Mouse (Mus musculus): Measurements from ENCODE around the gene Adcy10. TPM values are rescaled to one million over a fixed set of nuclear protein-coding genes. Genes with fewer than 3 reads are reported as not detected.

Gene Adcy10
- polyA plus RNA-seq, 1 experiment = not detected

- TF ChIP-seq GATA1 (IDR thresholded peaks at IDR 0.05; ENCODE audit: borderline replicate concordance, low read length) (no peak), FLI1 (IDR thresholded peaks at IDR 0.05; ENCODE audit: low read length) (no peak)
- Histone ChIP-seq H3K36me3 (replicated peaks; ENCODE audit: low read length) (no peaks in the 10 kb centered on the region), H3K27me3 (replicated peaks) (peaks cover 23% of the 10 kb centered on the region), H3K9me3 (peaks cover 5% of the 10 kb centered on the region; the same call in 1 of the 2 replicates), H3K4me3 (replicated peaks) (no peak overlapping the region), H3K4me1 (peaks cover 14% of the 10 kb centered on the region)
These were observed 91.6 kb downstream of the Adcy10 start for GRCm38 (mm10) chr1:165576459-165577112.

- Histone ChIP-seq H3K36me3 (replicated peaks; ENCODE audit: low read length) (no peaks in the 10 kb centered on the region), H3K27me3 (replicated peaks) (peaks cover 24% of the 10 kb centered on the region), H3K4me3 (replicated peaks) (no peak overlapping the region), H3K9me3 (peaks cover 5% of the 10 kb centered on the region; the same call in 1 of the 2 replicates), H3K4me1 (peaks cover 18% of the 10 kb centered on the region)
- TF ChIP-seq GATA1 (IDR thresholded peaks at IDR 0.05; ENCODE audit: borderline replicate concordance, low read length) (no peak), FLI1 (IDR thresholded peaks at IDR 0.05; ENCODE audit: low read length) (no peak)
These were observed 94.3 kb downstream of the Adcy10 start for GRCm38 (mm10) chr1:165579332-165579731.

DNA sequence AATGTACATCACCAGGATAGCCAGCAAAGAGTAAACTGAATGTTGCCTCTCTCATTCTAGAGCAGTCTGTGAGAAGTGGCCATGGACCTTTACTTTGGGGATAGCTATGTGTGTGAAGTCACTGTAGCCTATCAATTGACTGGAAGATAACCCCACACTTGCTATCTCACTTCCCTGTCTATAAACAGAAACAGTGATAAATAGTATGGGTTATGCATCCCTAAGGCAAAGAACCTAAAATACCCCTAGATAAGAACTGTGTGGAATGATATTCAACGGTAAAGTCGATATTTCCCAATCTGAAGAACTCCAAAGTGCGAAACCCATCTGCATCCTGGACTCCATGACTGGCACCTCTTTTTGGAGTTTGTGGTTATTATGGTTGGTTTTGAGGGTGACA is 96.3 kb downstream of the Adcy10 start:
- no peak overlapping the region for H3K4me3 ChIP-seq (replicated peaks)
- no peaks in the 10 kb centered on the region for H3K36me3 ChIP-seq (replicated peaks; ENCODE audit: low read length)
- H3K27me3 ChIP-seq (replicated peaks) = peaks cover 25% of the 10 kb centered on the region
- peaks cover 2% of the 10 kb centered on the region; the same call in 1 of the 2 replicates for H3K9me3 ChIP-seq
- H3K4me1 ChIP-seq = peaks cover 18% of the 10 kb centered on the region
- TF ChIP-seq FLI1 (IDR thresholded peaks at IDR 0.05; ENCODE audit: low read length) = no peak

DNA sequence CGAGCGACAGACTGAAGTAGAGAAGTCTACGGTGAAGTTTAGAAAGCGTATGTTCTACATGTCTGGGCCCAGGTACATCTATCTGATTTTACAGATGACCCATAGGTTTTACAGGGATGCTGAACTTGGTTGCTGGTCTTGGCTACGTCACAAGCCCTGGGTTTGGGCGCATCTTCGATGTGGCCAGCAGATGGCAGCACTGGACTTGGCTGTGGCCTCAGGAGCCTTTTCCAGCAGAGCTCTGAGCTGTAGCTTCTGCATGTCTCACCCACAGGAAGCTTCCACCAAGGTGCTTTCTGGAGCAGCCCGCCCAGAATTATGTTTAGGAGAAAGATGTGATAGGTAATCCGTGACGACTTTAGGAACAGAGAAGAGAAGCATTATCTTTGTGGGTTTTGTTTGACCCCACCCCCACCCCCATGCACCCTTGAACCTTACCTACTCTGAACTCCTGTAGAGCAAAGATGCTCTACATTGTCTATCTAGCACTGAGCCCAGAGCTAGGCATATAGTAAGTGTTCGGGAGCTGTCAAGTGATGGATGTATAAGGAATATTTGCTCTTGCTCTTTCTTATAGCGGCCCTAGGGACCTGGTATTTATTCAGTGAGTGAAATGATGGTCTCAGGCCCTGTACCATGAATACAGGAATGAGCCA is 98.7 kb downstream of the Adcy10 start:
- Histone ChIP-seq H3K9me3 (peaks cover 2% of the 10 kb centered on the region; the same call in 1 of the 2 replicates), H3K27me3 (replicated peaks) (peaks cover 35% of the 10 kb centered on the region), H3K4me1 (peaks cover 18% of the 10 kb centered on the region), H3K36me3 (replicated peaks; ENCODE audit: low read length) (no peaks in the 10 kb centered on the region), H3K4me3 (replicated peaks) (no peak overlapping the region)
- TF ChIP-seq GATA1 (IDR thresholded peaks at IDR 0.05; ENCODE audit: borderline replicate concordance, low read length) = no peak
- no peak for TF ChIP-seq FLI1 (IDR thresholded peaks at IDR 0.05; ENCODE audit: low read length)

DNA sequence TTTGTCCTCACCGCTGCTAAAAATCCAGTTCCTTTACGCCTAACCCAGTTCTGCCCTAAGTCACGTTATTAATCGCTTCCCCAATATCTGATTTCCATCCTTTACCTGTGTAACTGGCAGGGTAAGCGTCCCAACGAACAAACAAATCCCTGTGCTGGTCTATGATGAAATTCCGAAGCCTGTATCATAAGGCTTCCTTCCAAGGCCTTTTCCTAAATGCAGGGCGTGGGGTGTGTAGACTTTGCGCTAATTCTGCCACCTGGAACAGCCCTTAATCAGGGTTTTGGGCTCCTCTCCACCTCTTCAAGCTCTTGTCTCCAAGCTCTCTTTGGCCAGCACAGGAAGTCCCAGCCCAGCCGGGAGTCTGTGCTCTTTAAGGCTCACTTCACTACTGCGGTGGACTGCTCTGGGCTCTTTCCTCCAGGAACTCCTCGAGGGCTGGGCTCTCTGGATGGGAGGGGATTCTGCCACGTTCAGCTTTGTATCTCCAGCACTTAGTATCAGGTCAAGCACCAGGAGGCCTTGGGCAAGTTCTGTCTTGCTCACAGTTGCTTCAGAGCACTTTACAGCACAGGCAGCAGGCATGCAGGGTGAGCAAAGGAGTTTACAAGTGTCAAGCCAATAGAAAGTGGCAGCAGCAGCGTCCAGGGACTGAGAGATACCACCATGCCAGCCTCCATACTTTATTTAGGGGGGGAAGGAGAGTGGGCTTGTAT is 100.6 kb downstream of the Adcy10 start:
- H3K36me3 ChIP-seq (replicated peaks; ENCODE audit: low read length) = no peaks in the 10 kb centered on the region
- TF ChIP-seq GATA1 (IDR thresholded peaks at IDR 0.05; ENCODE audit: borderline replicate concordance, low read length) (no peak), FLI1 (IDR thresholded peaks at IDR 0.05; ENCODE audit: low read length) (no peak)
- no peaks in the 10 kb centered on the region for H3K9me3 ChIP-seq
- H3K27me3 ChIP-seq (replicated peaks) = peaks cover 43% of the 10 kb centered on the region
- H3K4me1 ChIP-seq = peaks cover 15% of the 10 kb centered on the region
- no peak overlapping the region for H3K4me3 ChIP-seq (replicated peaks)

- H3K9me3 ChIP-seq = no peaks in the 10 kb centered on the region
- TF ChIP-seq FLI1 (IDR thresholded peaks at IDR 0.05; ENCODE audit: low read length) (no peak), GATA1 (IDR thresholded peaks at IDR 0.05; ENCODE audit: borderline replicate concordance, low read length) (no peak)
- H3K4me1 ChIP-seq = peaks cover 11% of the 10 kb centered on the region
These were observed 101.4 kb downstream of the Adcy10 start for GRCm38 (mm10) chr1:165586366-165586765.

GRCm38 (mm10) chr1:165587845-165588244 is 102.9 kb downstream of the Adcy10 start:
- no peaks in the 10 kb centered on the region for H3K9me3 ChIP-seq
- no peaks in the 10 kb centered on the region for H3K36me3 ChIP-seq (replicated peaks; ENCODE audit: low read length)
- H3K27me3 ChIP-seq (replicated peaks) = peaks cover 56% of the 10 kb centered on the region
- TF ChIP-seq GATA1 (IDR thresholded peaks at IDR 0.05; ENCODE audit: borderline replicate concordance, low read length) (no peak), FLI1 (IDR thresholded peaks at IDR 0.05; ENCODE audit: low read length) (no peak)
- H3K4me1 ChIP-seq = peaks cover 12% of the 10 kb centered on the region
- H3K4me3 ChIP-seq (replicated peaks) = no peak overlapping the region

More at GRCm38 (mm10) chr1:165586366-165586765, 101.4 kb downstream of the Adcy10 start:
- Histone ChIP-seq H3K27me3 (replicated peaks) (peaks cover 49% of the 10 kb centered on the region), H3K36me3 (replicated peaks; ENCODE audit: low read length) (no peaks in the 10 kb centered on the region), H3K4me3 (replicated peaks) (no peak overlapping the region)

DNA sequence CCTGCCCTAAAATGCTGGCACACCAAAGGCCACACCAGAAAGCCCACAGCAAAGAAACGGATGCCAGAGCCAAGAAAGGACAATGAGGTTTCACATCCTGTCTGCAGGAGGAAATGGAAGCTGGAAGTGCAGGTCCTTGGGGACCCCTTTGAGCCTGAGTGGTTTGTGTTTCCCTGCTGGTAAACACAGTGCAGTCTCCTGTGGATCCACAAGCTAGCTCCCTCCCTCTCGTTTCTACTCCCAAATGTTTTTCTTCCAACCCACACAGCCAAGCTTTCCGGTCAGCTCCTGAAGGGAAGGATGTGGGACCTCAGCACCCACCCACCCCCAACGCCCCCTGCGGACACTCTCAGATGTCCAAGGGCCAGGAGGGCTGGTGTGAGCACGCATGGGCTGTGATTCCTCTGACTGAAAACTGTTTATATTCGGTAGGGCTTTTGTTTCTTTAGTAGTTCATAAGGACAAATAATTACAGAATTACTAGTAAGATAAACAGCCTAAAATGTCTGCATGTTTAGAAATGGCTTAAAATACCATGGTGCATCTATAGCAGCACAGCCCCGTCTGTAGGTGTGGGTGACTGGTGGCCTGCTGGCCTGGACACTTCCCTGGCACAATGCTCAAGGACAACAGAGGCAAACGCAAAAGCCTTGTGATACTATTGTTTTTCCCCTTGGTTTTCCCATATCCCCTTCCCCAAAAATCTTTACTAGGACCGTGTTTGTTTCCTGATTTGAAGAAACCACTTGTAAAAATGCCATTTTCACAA is 104.5 kb downstream of the Adcy10 start:
- no peaks in the 10 kb centered on the region for H3K36me3 ChIP-seq (replicated peaks; ENCODE audit: low read length)
- TF ChIP-seq GATA1 (IDR thresholded peaks at IDR 0.05; ENCODE audit: borderline replicate concordance, low read length) (no peak), FLI1 (IDR thresholded peaks at IDR 0.05; ENCODE audit: low read length) (no peak)
- peaks cover 65% of the 10 kb centered on the region for H3K27me3 ChIP-seq (replicated peaks)
- no peak overlapping the region for H3K4me3 ChIP-seq (replicated peaks)
- peaks cover 14% of the 10 kb centered on the region for H3K4me1 ChIP-seq
- H3K9me3 ChIP-seq = no peaks in the 10 kb centered on the region

DNA sequence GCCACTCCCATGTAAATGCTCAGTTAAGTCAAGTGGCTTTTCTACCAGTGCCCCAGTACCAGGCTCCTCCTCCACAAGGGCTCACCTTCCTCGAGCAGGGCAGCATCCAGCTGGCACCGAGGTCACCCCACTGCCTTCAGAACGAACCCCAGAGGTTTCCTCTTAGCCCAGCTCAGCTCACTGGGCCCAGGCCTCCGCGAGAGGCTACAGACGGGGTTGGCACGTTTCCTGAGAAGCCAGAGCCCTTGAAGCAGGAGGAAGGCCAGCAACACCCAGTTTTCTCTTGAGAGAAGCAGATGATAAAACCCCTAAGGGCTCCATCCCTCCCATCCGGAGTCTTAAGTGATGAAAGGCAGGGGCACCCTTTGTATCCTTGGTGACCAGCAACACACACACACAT is 105.8 kb downstream of the Adcy10 start:
- Histone ChIP-seq H3K36me3 (replicated peaks; ENCODE audit: low read length) (no peaks in the 10 kb centered on the region), H3K9me3 (no peaks in the 10 kb centered on the region), H3K4me1 (peaks cover 12% of the 10 kb centered on the region), H3K27me3 (replicated peaks) (peaks cover 63% of the 10 kb centered on the region), H3K4me3 (replicated peaks) (no peak overlapping the region)
- TF ChIP-seq GATA1 (IDR thresholded peaks at IDR 0.05; ENCODE audit: borderline replicate concordance, low read length) (no peak), FLI1 (IDR thresholded peaks at IDR 0.05; ENCODE audit: low read length) (no peak)
